Comparison of ENCODE assay signal across 31 mouse cellular contexts in genomic region chr11:20642321-20642720, GRCm38 (mm10).
"Had no signal": no experiment of that assay in that cellular context is flagged by ENCODE, and none has a peak within 500 bp of the region (broad histone marks: within the 10 kb centered on the region; RNA-seq: fewer than 3 reads in every experiment).

No protein-coding gene starts in this region.

- H3K27me3 ChIP-seq: limb, embryonic 12.5 days; limb, embryonic 13.5 days; limb, embryonic 15.5 days; liver, embryonic 12.5 days; liver, embryonic 13.5 days; liver, embryonic 15.5 days; lung, embryonic 15.5 days; megakaryocyte, embryonic 14.5 days; midbrain, embryonic 12.5 days; midbrain, embryonic 13.5 days; midbrain, embryonic 15.5 days had no signal

- ATAC-seq: liver, embryonic 12.5 days; liver, postnatal 0 days; lung, postnatal 0 days; midbrain, embryonic 13.5 days; midbrain, embryonic 15.5 days; midbrain, embryonic 16.5 days had no signal

- H3K4me3 ChIP-seq: limb, embryonic 10.5 days; limb, embryonic 12.5 days; limb, embryonic 13.5 days; limb, embryonic 15.5 days; liver, embryonic 12.5 days; liver, embryonic 13.5 days; liver, embryonic 15.5 days; lung, embryonic 15.5 days; megakaryocyte, embryonic 14.5 days; midbrain, embryonic 10.5 days; midbrain, embryonic 12.5 days; midbrain, embryonic 13.5 days; midbrain, embryonic 15.5 days; myocyte had no signal

- H3K4me2 ChIP-seq: limb, embryonic 12.5 days; limb, embryonic 13.5 days; limb, embryonic 15.5 days; liver, embryonic 11.5 days; liver, embryonic 12.5 days; liver, embryonic 13.5 days; liver, embryonic 15.5 days; lung, embryonic 14.5 days; lung, embryonic 15.5 days; midbrain, embryonic 11.5 days; midbrain, embryonic 12.5 days; midbrain, embryonic 13.5 days; midbrain, embryonic 15.5 days had no signal

- DNase-seq: left cerebral cortex, postnatal 4 days; liver; liver, embryonic 13.5 days; liver, postnatal 0 days; lung, adult 18-20 months; lung, adult 2 months; lung, embryonic 14.5 days; lung, postnatal 10 days; lung, postnatal 14 days; lung, postnatal 36 days; lung, postnatal 4 days; midbrain, embryonic 14.5 days had no signal

- H3K27ac ChIP-seq: limb, embryonic 10.5 days; limb, embryonic 12.5 days; limb, embryonic 13.5 days; limb, embryonic 15.5 days; liver, embryonic 12.5 days; liver, embryonic 13.5 days; liver, embryonic 14.5 days; liver, embryonic 15.5 days; lung, embryonic 15.5 days; macrophage; midbrain, embryonic 10.5 days; midbrain, embryonic 12.5 days; midbrain, embryonic 13.5 days; midbrain, embryonic 15.5 days had no signal

- H3K9ac ChIP-seq: limb, embryonic 12.5 days; limb, embryonic 13.5 days; limb, embryonic 15.5 days; liver, embryonic 12.5 days; liver, embryonic 13.5 days; liver, embryonic 14.5 days; liver, embryonic 15.5 days; liver, postnatal 0 days; lung, embryonic 14.5 days; lung, embryonic 15.5 days; midbrain, embryonic 12.5 days; midbrain, embryonic 13.5 days; midbrain, embryonic 15.5 days had no signal

- H3K36me3 ChIP-seq: limb, embryonic 10.5 days; limb, embryonic 12.5 days; limb, embryonic 13.5 days; limb, embryonic 15.5 days; liver, embryonic 12.5 days; liver, embryonic 13.5 days; liver, embryonic 15.5 days; lung, embryonic 15.5 days; midbrain, embryonic 10.5 days; midbrain, embryonic 12.5 days; midbrain, embryonic 13.5 days; midbrain, embryonic 15.5 days had no signal

- H3K9me3 ChIP-seq: limb, embryonic 10.5 days; limb, embryonic 13.5 days; limb, embryonic 15.5 days; liver, embryonic 12.5 days; liver, embryonic 13.5 days; liver, embryonic 15.5 days; lung, embryonic 15.5 days; megakaryocyte, embryonic 14.5 days; midbrain, embryonic 10.5 days; midbrain, embryonic 12.5 days; midbrain, embryonic 13.5 days; midbrain, embryonic 15.5 days had no signal
